Mouse (Mus musculus) embryonic fibroblast, embryonic 13.5 days (primary cell): ENCODE results near the gene Cd96.

Experiments used
- CTCF ChIP-seq: IDR thresholded peaks from 2 replicates; pipeline ENCODE4 v1.5.1; 2011; ENCODE audit warnings: mild to moderate bottlenecking, control low read depth, low read length, moderate library complexity, borderline replicate concordance; ENCODE audit not compliant: insufficient read depth
- POLR2A ChIP-seq: IDR thresholded peaks from 2 replicates; pipeline ENCODE4 v1.6.1; 2011; ENCODE audit warnings: low read depth, mild to moderate bottlenecking, control low read depth, low read length, moderate library complexity

GRCm38 (mm10) chr16:46000976-46001375, 119.1 kb downstream of the Cd96 start:
- TF ChIP-seq CTCF (no peak), POLR2A (no peak)
